Mouse (Mus musculus) stomach, embryonic 16.5 days (tissue): Measurements from ENCODE around the gene Fanca. TPM values are rescaled to one million over a fixed set of nuclear protein-coding genes. Genes with fewer than 3 reads are reported as not detected.

Experiments
- ATAC-seq: fragments of 200-750 bp; cut with Nextera tagmentation; 2 replicates; pipeline ENCODE4 v1.8.0; 2017; ENCODE audit warnings: moderate number of reproducible peaks, moderate TSS enrichment; ENCODE audit not compliant: insufficient read depth, low FRiP score
- H3K27ac ChIP-seq: fragments of 300-500 bp; sonication (generic); 2 replicates; pipeline ENCODE4 v1.5.1; 2014; ENCODE audit warnings: low read length
- H3K27me3 ChIP-seq: fragments of 300-500 bp; sonication (generic); 2 replicates; pipeline ENCODE4 v1.6.1; 2014; ENCODE audit warnings: low read length, control low read depth, mixed read lengths; ENCODE audit not compliant: control insufficient read depth, insufficient read depth
- H3K36me3 ChIP-seq: fragments of 300-500 bp; sonication (generic); 2 replicates; pipeline ENCODE4 v1.6.1; 2014; ENCODE audit warnings: low read length; ENCODE audit not compliant: control insufficient read depth, insufficient read depth
- H3K4me1 ChIP-seq: fragments of 300-500 bp; sonication (generic); 2 replicates; pipeline ENCODE4 v1.6.1; 2014; ENCODE audit warnings: low read length, control low read depth, mixed read lengths; ENCODE audit not compliant: control insufficient read depth, insufficient read depth
- H3K4me2 ChIP-seq: fragments of 300-500 bp; sonication (generic); 2 replicates; pipeline ENCODE4 v1.6.1; 2014; ENCODE audit warnings: low read depth, low read length, mixed read lengths
- H3K4me3 ChIP-seq: fragments of 300-500 bp; sonication (generic); replicated peaks from 2 replicates; pipeline ENCODE4 v1.5.1; 2014; ENCODE audit warnings: mild to moderate bottlenecking, low read length
- H3K9ac ChIP-seq: fragments of 300-500 bp; sonication (generic); 2 replicates; pipeline ENCODE4 v1.6.1; 2014; ENCODE audit warnings: low read length
- H3K9me3 ChIP-seq: fragments of 300-500 bp; sonication (generic); replicated peaks from 2 replicates; pipeline ENCODE4 v1.6.1; 2016; ENCODE audit warnings: low read length, control low read depth; ENCODE audit not compliant: control insufficient read depth
- WGBS: fragments of 180-500 bp; shearing (Covaris S2); extraction: QIAGEN DNeasy Blood & Tissue Kit; methylation state at CpG from one replicate; pipeline ENCODE4 v1.1.7; 2014; 5-methylcytosine and 5-hydroxymethylcytosine counted together
- polyA plus RNA-seq: library from polyadenylated mRNA; unstranded; fragments of >200 nt; fragmentation: Nextera tagmentation; extraction: Ambion mirVana; gene quantifications from 2 replicates; pipeline ENCODE4 v1.2.1, GENCODE M21; 2015

Fanca gene
- polyA plus RNA-seq, 1 experiment from 2014 or later: 18.1 TPM

GRCm38 (mm10) chr8:123224278-123225266 lies 93.8 kb downstream of the Fanca start, which contains the start of gene Cdk10:
TSS of gene Cdk10 (plus strand) at chr8:123224842.
- H3K4me1 ChIP-seq: peaks cover 12% of the 10 kb centered on the region
- peak within 1 kb of the TSS; percentile 92 for H3K4me2 ChIP-seq
- no peaks in the 10 kb centered on the region for H3K9me3 ChIP-seq
- peak; percentile 90 for ATAC-seq
- 1% methylated on average over 59 of the region's 59 CpGs for WGBS
- H3K4me3 ChIP-seq: peak within 1 kb of the TSS; percentile 82
- no peaks in the 10 kb centered on the region for H3K27me3 ChIP-seq
- H3K27ac ChIP-seq: peak within 1 kb of the TSS; percentile 88
- peak within 1 kb of the TSS; percentile 90 for H3K9ac ChIP-seq
- H3K36me3 ChIP-seq: no peaks in the 10 kb centered on the region

DNA sequence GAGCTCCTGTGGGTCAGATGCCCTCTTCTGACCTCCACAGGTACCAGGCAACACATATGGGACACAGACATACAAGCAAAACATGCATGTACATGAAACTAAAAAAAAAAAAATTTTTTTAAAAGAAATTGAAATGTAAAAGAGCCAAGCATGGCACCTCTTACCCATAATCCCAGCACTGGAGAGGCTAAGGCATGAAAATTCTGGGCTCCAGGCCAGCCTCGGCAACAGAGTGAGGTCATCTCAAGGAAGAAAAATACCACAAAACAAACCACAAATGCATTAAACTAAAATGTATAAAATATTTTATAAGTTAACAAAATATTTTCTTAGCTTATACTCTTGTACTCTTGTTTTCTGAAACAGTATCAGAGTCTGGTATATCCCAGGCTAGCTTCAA lies 97.5 kb downstream of the Fanca start:
- H3K9ac ChIP-seq: no peak overlapping the region
- 54% methylated on average over 1 of the region's 1 CpGs for WGBS
- H3K27ac ChIP-seq: no peak overlapping the region
- H3K36me3 ChIP-seq: no peaks in the 10 kb centered on the region
- no peaks in the 10 kb centered on the region for H3K27me3 ChIP-seq
- ATAC-seq: no peak
- no peak overlapping the region for H3K4me2 ChIP-seq
- H3K9me3 ChIP-seq: no peaks in the 10 kb centered on the region
- no peak overlapping the region for H3K4me3 ChIP-seq
- H3K4me1 ChIP-seq: peaks cover 12% of the 10 kb centered on the region

Other genes with a start within 250 kb of the Fanca start
- gene Rpl13, start 216.2 kb downstream of the Fanca start, polyA plus RNA-seq: 1,046 and 1,463 TPM in 2 replicates
- gene Cpne7, start 201.2 kb downstream of the Fanca start, polyA plus RNA-seq: 2.2 and 3.4 TPM in 2 replicates
- 17.6 and 18.4 TPM in 2 replicates for gene Sult5a1, start 160.3 kb downstream of the Fanca start, polyA plus RNA-seq
- gene Dpep1, start 132.3 kb downstream of the Fanca start, polyA plus RNA-seq: 6.1 and 7.0 TPM in 2 replicates
- gene Chmp1a, start 105.8 kb downstream of the Fanca start, polyA plus RNA-seq: 146 and 165 TPM in 2 replicates
- gene Spata33, start 105.7 kb downstream of the Fanca start, polyA plus RNA-seq: 3.3 and 3.5 TPM in 2 replicates
- gene Cdk10, start 93.7 kb downstream of the Fanca start, polyA plus RNA-seq: 27.3 and 31.0 TPM in 2 replicates
- gene Spata2l, start 82.3 kb downstream of the Fanca start, polyA plus RNA-seq: 5.1 and 6.1 TPM in 2 replicates
- 19.2 and 19.6 TPM in 2 replicates for gene Zfp276, start 64.4 kb downstream of the Fanca start, polyA plus RNA-seq
- gene Vps9d1, start 64.2 kb downstream of the Fanca start, polyA plus RNA-seq: 20.0 and 23.6 TPM in 2 replicates
- 2.7 TPM in 2 replicates for gene Spire2, start 14.1 kb upstream of the Fanca start, polyA plus RNA-seq
- 167 and 177 TPM in 2 replicates for gene Tcf25, start 55.2 kb upstream of the Fanca start, polyA plus RNA-seq
- not detected in 2 replicates for gene Mc1r, start 88.5 kb upstream of the Fanca start, polyA plus RNA-seq
- gene Tubb3, start 92.8 kb upstream of the Fanca start, polyA plus RNA-seq: 46.7 and 50.2 TPM in 2 replicates
- 27.0 and 30.5 TPM in 2 replicates for gene Def8, start 105.0 kb upstream of the Fanca start, polyA plus RNA-seq
- 47.2 and 52.3 TPM in 2 replicates for gene Afg3l1, start 159.3 kb upstream of the Fanca start, polyA plus RNA-seq
- 3.2 TPM in 2 replicates for gene Dbndd1, start 196.9 kb upstream of the Fanca start, polyA plus RNA-seq
- 24.7 and 25.9 TPM in 2 replicates for gene Gas8, start 200.3 kb upstream of the Fanca start, polyA plus RNA-seq